Mouse (Mus musculus) testis, postnatal 14 days (tissue): ENCODE data around the gene Gdpd5.

Experiments
- DNase-seq: peaks from one replicate; pipeline ENCODE4 v3.0.0; 2021; ENCODE audit warnings: low spot score

The Gdpd5 gene

DNA sequence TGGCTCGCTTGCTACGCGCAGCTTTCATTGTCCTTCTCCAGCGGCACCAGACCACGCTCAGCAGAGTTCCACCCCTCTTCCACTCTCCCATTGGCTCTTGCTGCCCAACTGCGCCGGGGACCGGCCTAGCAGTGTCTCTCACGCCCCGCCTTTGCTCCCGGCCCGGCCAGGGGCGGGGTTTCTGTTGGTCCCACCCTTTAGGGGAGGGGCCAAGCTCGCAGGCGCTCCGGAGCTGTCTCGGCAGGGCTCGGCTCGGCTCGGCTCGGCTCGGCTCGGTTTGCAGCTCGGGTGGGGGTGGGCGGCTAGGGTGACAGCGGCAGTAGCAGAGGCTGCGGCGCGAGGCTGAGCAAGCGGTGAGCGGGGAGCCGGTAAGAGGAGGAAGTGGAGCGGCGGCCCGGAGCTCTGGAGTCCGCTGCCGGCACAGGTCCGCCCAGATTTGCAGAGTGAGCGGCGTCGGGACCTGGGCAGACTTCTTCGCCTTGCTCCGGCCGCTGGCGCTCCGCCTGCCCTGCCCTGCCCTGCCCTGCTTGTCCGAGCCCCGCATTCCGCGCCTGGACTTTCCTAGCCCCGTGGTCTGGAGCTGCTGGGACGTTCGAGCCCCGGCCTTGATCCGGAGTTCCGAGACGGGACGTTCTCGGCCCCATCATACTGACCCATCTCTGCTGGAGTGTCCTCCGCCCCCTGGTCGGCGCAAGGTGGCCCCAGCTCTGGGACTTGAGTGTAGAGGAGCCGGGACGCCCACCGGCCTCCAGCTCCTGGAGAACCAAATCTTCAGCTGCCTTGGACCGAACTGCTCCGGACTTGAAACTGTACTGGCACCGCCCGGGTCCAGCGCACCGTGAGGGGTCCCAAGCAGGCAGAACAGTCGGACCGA lies at the start of gene Gdpd5:
TSS of gene Gdpd5 (plus strand) at position 201 of the 874 bp plus-strand sequence.
- DNase-seq = peak; percentile 95

DNA sequence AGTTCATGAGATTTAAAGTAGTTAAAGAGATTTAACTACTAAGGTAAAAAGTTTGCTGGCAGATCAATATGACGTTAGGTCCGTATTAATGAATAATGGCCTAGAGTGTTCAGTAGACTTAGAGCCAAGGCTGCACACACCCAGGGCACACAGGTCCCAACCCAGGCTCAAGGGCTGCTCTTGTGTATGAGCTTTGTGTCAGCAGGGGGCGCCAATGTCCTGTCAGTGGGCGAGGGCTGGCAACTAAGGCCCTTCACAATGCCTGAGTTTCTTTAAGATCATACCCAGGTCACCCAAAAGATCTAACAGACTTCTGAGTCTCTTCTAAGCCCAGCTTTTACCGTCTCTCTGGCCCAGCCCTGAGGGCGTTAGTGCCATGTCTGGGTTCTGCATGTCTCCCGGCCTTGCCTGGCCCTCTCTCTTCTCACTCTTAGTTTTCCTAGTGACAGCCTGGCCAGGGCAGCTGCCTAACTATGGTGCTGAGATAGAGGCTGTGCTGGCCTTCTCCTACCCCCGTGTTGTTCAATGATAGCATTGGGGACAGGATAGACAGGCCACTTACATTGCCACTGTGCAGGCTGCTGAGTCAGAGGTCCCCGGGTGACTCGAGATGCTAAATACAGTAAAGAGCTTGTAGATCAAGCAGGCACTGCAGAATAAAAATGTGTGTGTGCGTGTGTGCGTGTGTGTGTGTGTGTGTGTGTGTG lies 48.3 kb upstream of the Gdpd5 start:
- peak; percentile 52 for DNase-seq

DNA sequence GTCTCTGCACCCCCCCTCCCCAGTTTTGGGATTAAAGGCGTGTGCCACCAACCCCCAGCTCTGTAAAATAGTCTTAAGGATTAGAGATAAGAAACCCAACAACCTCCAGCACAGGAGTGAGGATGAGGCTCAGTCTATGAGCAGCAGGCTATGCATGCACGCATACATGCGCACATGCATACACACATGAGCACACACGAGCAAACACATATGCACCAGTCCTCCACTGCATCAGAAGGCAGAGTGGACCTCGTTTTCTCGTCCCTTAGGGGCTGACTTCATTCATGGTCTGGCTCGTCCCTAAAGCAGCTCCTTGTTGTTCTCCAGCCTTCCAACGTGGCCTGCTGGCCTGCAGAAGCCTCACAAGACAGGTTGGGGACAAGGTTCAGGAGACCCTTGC lies 40.5 kb upstream of the Gdpd5 start:
- no peak for DNase-seq

DNA sequence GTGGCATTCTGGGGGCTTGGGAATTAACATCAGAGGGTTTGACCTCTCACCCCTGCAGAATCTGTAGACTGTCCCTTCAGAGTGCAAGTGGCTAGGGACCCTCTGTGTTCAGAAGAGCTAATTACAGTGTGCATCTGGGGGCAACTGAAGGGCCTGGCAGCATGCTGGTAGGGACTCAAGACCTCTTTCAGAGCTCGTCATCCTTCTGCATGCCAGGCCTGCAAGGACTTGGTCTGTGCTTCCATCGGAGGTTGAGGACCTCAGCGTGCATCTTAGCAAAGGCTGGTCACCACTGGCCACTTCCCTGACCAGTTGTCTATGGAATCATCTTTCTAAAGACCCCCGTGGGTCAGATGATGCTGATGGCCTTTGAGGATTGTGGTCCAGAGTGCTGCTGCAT lies 37.6 kb upstream of the Gdpd5 start:
- DNase-seq = no peak

DNA sequence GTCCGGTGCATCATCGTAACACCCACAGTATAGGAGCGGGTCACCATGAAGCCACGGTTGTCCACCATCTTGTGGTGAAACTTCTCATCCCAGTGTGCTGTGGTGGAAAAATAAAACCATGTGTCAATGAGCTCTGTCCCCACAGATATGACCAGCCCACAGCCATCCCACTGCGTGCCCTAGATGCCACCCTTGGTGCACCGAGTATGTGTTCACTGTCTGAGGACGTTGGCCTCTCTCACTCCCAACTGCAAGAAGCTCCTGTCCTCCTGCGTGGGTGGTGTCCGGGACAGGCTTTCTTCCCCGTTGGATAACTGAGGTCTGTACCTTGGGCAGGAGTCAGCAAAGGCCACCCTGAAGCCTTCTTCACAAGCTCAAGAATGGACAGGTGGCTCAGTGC lies 33.9 kb upstream of the Gdpd5 start:
- no peak for DNase-seq

DNA sequence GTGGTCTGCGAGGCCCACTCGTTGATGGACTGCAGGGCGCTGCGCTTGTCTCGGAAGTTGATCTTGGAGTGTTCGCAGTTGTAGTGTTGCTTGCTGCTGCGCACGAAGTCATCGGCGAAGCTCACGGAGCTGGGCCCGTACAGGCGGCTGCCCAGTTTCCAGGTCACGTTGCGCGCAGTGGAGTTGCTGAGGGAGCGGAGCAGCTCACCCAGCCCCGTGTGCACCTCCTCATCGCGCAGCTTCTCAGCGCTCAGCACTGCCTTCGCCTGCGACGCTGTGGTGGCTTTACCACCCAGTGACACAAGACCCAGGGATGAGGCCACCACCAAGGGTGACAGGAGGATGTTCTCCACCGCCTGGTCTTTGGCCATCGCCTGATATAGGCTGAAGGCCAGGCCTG lies 32.3 kb upstream of the Gdpd5 start:
- no peak for DNase-seq

DNA sequence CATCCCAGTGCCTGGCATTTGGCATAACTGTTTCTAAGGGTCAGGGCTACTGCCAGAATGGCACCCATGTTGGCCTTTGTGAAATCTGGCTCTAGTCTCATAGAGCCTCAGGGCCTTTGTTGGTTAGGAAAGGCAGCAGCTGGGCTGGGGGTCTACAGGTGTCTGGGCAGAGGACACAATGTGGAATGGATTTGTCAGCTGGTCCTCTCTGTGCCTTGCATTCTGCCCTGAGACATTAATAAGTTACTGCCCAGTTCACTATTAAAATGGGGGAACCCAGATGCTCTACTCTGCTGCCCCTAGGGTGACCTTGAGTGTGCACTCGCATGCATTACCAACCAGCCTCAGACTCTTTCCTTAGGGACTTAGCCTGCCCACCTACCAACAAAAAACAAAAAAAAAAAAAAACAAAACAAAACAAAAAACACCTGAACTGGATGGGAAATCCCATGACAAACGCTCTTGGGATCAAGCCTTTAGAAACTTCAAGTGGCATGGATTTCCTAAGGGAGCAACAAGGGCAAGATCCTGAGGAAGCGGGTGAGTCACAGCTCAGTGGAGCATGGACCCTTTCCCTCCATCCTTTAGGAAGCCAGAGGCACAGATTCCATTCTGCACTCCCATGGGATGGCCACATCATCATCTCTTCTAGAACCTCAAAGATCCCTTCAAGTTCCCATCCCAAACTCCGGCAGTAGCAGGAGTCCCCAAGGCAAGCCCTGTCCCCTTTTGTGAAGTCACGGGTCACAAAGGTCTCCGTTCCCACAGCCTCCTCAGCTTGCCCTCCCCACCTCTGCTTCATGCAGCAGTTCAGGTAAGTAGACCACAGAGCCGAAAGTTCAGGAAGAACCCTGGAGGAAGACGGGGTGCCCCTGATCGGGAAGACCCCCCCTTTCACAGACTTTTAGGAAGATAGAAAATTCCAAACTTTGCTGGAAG lies 31.2 kb upstream of the Gdpd5 start:
- no peak for DNase-seq

DNA sequence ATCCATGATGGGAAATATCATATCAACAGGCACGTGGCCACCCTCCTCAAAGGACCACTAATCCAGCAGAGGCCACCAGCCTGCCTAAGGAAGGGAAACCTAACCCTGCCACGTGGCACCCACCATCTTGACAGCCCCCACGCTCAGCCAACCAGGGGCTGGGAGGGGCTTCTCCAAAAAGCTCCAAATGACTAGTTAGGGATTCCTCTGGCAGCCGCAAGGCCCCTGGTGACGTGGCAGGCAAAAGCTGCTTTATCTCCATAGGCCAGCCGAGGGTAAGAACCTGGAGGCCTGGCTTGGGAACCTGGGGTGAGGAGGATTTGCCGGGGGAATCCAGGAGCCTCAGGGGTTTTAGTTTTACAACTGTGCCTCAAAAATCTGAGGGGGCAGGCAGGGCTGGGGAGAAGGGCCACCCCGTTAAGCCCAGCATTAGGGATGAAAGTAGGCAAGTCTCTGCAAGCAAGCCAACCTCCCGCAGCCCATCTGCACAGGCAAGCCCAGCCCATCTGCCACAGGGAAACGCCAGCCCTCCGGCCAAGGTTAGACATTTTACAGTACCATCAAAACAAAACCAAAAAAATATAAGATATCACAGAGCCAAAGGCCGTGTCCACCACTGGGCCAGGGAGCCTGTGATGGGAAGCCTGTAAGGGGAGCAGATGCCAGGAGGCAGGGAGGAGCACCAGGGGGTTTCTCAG lies 30.0 kb upstream of the Gdpd5 start:
- no peak for DNase-seq

DNA sequence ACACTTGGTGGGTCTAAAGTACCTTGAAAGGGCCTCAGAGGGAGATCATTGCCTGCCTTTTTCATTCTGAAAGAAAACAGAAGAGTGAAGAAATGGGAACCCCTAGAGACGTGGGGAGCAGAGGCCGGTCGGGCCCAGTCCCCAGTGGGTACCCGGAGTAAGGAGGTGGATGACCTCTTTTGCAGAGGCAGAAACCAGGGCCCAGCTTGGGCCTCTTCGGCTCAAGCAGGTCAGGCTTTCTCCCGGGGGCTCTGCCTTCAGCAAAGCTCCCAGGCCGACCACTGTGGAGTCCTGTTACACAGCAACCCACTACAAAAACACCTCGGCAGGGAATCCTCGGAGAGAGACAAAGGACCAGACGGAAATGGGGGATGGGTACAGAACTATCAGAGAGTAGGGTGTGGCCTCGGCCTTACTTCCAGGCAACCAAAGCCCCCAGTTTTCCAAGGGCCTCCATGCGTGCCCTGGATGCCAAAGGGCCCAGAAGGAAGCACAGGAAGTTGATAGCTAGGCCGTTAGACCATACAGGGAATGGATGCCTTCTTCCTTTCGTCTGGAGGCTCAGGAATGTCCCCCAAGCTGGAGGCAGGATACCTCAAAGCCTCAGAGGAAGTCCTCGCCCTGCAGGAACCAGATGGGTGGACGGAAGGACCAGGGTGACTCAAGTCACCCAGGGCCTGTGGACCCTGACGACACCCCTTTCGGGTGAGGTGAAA lies 29.3 kb upstream of the Gdpd5 start:
- DNase-seq = no peak

DNA sequence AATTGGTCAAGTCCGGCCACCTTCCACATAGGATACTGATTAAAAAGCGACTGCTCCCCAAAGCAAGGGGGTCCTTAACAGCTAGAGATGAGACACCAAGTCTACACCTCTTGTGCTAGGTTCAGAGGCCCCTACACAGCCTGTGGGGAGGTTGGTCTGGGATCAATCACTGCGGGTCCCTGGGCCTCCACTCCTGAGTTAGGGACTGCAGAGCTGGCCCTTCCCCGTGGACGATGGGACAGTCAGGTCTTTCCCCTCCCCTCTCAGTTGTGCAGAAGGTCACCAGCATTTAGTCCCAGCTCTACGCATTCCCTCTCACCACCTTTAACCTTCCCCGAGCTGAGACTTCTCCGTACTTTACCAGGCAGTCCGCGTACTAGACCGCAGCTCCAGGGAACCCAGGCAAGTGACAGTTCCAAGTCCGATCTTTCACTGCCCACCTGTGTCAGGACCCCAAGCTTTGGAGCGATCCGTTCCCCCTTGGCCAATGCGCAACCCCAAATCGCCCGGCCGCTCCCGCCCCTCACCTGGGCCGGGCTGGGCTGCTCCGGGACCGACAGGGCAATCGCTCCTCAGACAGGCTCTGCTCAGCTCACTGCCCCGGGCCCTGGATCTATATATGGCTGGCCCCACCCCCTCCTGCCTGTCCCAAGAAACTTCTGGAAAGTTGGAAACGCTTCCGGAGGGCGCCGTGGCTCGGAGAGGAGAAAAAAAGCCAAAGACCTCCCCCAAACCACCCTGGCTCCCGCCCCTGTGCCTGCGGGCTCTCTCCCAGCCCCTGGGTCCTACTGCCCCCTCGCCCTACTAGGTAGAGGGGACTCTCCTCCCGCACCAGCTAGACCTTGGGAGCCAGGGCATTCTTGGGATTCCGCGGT lies 28.5 kb upstream of the Gdpd5 start, which contains the start of gene Serpinh1:
TSS of gene Serpinh1 (minus strand) at position 714 of the 875 bp plus-strand sequence.
- peak; percentile 80 for DNase-seq

DNA sequence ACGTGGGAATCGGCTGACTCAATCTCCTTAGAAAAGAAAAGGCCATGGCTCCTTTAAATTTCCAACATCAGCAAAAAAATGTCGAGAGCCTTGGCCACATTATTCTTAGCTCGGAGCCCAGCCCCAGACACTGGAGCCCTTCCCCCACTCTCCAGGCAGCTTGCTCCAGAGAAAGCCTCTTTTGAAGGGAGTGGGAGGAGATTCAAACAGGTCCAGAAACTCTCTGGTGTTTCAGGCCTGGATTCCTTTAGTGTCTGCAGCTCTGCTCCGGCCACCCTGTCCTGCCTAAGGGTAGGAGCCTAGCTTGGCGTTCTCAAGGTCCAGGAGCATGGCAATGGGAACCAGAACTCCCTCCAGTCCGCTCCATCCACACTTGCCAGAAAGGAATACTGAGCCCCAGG lies 25.5 kb upstream of the Gdpd5 start:
- peak; percentile 67 for DNase-seq

DNA sequence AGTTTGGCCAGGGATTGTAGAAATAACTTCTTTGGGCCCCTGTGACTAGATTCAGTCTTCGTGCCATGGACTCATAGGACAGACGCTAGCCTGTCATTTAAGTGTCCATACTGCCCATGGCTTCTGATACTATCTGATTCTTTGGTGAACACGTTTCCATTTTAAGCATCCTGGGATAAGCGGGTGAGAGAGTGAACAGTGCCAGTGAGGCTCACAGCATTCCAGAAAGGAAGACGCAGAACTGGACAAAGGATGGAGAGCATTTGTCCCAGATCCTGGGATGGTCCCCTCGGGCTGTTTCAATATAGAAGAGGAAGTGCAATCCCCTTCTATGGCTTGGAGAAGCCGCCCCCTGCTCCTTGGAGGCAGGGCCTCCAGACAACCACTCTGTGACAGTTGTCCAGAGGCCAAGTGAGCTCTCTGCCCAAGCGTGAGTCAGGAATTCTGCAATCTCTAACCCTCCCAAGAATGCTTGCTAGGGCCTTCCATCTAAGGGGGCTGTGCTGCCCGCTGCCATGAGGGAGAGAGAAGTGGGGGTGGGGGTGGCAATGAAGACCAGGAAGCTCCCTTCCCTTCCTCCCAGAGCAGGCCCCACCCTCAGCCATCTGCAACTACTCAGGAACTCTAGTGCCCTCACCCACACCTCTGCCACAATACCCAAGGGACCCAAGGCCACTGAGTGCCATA lies 24.8 kb upstream of the Gdpd5 start:
- no peak for DNase-seq

DNA sequence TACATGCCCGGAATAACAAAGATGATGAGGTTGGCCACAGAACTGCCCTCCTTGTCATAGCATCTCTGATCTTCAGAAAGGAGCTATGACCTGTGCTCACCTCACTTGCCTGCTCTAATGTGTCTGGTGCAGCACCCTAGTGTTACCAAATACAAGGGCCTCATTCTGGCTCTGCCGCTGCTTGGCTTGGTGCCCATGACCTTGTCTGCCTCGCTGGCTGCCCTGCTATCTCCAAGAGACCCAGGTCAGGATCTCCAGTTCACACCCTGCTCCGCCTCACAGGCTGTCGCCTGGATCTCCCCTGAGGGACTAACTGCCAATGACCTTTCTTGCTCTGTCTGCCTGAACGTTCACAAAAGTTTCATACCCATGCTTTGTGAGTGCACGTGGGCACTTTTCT lies 24.0 kb upstream of the Gdpd5 start:
- no peak for DNase-seq

DNA sequence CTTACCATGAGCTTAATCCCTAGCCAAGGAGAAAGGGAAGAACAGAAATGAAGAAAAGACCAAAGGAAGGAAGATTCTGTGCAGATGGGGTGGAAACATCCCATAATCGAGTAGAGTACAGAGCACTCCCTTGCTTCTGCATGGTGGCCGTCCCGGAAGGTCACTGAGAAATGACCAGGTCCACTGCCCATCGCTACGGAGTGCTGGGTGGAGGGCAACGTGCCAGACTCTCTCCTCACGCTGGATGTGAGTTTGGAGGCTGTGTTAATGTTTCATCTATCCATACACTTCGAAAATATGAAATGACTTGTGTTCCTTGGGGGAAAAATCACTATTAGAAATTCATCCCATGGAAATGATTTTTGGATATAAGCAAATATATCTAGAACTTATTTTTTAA lies 22.8 kb upstream of the Gdpd5 start:
- no peak for DNase-seq

DNA sequence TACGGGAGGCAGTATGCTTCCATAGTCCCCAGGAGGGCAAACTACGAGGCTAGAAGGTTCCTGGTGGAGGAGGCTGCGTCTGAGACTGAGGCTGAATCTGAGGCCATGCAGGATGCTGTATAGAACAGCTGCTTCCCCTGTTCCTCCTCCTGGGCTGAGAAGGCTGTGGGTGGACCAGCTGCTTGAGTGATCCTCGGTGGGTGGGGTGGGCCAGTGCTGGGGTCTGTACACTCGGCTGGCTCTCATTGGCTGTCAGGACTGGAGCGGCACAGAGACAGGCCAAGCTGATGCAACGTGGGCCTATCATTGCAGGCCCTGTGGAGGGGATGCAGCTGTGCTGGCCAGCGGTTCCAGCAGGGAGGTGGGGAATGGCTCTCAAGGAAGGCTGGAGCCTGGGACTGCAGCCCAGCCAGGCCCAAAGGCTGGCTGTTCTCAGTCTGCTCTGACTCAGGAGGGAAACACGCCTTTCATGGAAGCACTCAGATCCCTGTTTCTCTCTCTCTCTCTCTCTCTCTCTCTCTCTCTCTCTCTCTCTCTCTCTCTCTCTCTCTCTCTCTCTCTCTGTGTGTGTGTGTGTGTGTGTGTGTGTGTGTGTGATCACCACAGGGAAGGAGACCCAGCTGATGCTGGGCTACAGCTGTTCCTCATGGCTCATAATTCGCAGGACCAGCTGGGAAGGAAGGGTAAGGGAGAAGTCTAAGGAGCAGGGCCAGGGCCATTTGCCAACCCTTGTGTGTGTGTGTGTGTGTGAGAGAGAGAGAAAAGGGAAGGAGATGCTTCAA lies 21.0 kb upstream of the Gdpd5 start:
- peak; percentile 84 for DNase-seq

DNA sequence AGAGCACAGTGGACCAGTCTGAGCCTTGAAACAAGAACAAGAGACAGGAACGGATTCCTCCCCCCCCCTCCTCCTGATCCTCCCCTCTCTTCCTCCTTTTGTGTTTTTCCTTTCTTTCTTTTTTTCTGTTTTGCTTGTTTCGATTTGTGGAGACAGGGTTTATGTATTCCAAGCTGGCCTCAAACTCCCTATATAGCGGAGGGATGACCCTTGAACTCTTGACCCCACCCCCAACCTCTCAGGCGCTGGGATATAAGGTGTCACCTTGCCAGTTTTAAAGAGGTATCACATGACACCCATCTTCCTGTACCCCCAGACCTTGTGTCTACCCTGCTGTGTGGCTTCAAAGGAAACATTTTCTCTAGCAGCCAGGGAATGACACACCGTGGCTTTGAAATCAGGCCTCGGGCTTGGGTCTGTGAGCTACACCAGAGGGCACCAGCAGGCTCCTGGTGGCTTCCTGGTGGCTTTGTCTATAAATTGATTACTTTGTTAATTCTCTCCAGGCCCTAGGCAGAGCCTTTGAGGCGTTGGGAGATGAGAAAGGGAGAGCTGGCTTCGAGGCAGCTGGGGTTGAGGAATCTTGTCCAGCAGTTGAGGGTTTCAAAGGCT lies 20.3 kb upstream of the Gdpd5 start:
- no peak for DNase-seq

DNA sequence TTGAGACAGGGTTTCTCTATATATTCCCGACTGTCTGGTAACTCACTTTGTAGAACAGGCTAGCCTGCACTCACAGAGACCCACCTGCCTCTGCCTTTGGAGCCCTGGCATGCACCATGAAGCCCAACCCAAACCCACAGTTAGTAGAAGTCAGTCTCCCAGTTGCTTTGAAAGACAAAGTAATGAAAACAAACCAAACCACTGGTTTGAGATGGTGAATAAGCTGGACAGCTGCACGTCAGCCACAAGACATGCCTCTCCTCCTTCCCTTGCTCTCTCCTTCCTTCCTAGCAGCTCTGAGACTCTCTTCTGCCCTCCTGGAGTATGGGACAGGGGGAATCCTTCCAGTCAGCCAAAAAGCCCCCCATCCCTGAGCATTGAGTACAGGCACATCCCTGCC lies 19.1 kb upstream of the Gdpd5 start:
- DNase-seq = no peak

DNA sequence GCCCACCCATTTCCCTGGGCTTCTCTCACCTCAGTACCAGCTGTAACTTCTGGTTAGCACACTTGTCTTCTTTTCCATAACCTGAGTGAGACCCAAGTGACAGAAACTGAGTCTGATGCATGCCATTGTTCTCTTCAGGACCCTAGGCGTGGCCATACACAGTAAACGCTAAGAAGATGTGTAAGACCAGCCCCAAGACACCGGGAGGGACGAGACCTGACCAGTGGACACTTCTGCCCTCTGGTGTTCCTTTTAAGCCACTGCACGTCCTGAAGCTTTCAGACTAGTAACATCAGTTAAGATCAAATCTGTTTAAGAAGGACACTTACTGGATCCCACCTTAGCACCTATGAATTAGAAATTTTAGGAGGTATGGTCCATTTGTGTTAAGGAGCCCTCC lies 16.1 kb upstream of the Gdpd5 start:
- no peak for DNase-seq
